Mouse (Mus musculus): Measurements from ENCODE around the gene Zc3h12c. TPM values are rescaled to one million over a fixed set of nuclear protein-coding genes. Genes with fewer than 3 reads are reported as not detected.
"Not testable (repeated sequence)": the region's sequence is repeated elsewhere in the genome, so short reads cannot be mapped to it uniquely, and the experiment has no call there.

The Zc3h12c gene
- polyA plus RNA-seq, 1 experiment from 2014 or later = 0.48 TPM

DNA sequence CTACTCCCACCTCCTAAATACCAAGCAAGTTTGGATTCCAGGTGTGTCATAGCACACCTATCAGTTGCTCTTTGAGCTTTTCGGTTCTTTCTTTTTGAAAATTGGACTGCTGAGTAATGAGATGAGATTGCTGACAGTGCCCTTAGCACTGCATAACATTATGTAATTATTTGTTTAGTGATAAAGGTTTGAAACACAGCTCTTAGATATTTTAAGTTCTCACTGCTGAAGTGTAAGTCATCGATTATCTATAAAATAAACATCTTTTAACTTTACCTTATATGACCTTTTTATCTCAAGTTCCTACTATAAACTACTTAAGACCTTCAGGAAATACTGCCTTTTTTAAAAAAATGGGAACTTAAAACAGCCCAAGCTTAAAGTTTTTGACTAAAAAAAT lies 86.4 kb downstream of the Zc3h12c start:
- no peaks in the 10 kb centered on the region for H3K4me1 ChIP-seq (replicated peaks)
- H3K9ac ChIP-seq = no peak overlapping the region
- H3K9me3 ChIP-seq (replicated peaks) = no peaks in the 10 kb centered on the region
- peaks cover 73% of the 10 kb centered on the region for H3K36me3 ChIP-seq (replicated peaks)
- 69% methylated on average over 2 of the region's 2 CpGs for WGBS (ENCODE audit: insufficient replicate concordance)
- no peak overlapping the region for H3K4me3 ChIP-seq (replicated peaks)
- no peak overlapping the region for H3K4me2 ChIP-seq
- ATAC-seq (ENCODE audit: insufficient read depth) = no peak
- H3K27me3 ChIP-seq = no peaks in the 10 kb centered on the region
- H3K27ac ChIP-seq (replicated peaks) = no peak overlapping the region

- no peak overlapping the region for H3K9ac ChIP-seq
- WGBS (ENCODE audit: insufficient replicate concordance) = 58% methylated on average over 1 of the region's 1 CpGs
- H3K27ac ChIP-seq (replicated peaks) = no peak overlapping the region
- peaks cover 74% of the 10 kb centered on the region for H3K36me3 ChIP-seq (replicated peaks)
- no peaks in the 10 kb centered on the region for H3K9me3 ChIP-seq (replicated peaks)
- H3K27me3 ChIP-seq = no peaks in the 10 kb centered on the region
- H3K4me2 ChIP-seq = no peak overlapping the region
- H3K4me3 ChIP-seq (replicated peaks) = no peak overlapping the region
- H3K4me1 ChIP-seq (replicated peaks) = no peaks in the 10 kb centered on the region
- ATAC-seq (ENCODE audit: insufficient read depth) = no peak
Measured at GRCm38 (mm10) chr9:52077692-52078091, 90.7 kb downstream of the Zc3h12c start.

GRCm38 (mm10) chr9:52076089-52076488 lies 92.3 kb downstream of the Zc3h12c start:
- Histone ChIP-seq H3K36me3 (replicated peaks) (peaks cover 76% of the 10 kb centered on the region), H3K27me3 (no peaks in the 10 kb centered on the region), H3K4me2 (no peak overlapping the region), H3K4me1 (replicated peaks) (no peaks in the 10 kb centered on the region), H3K9me3 (replicated peaks) (no peaks in the 10 kb centered on the region), H3K4me3 (replicated peaks) (no peak overlapping the region), H3K9ac (no peak overlapping the region), H3K27ac (replicated peaks) (no peak overlapping the region)
- no peak for ATAC-seq (ENCODE audit: insufficient read depth)
- 81% methylated on average over 2 of the region's 2 CpGs for WGBS (ENCODE audit: insufficient replicate concordance)

DNA sequence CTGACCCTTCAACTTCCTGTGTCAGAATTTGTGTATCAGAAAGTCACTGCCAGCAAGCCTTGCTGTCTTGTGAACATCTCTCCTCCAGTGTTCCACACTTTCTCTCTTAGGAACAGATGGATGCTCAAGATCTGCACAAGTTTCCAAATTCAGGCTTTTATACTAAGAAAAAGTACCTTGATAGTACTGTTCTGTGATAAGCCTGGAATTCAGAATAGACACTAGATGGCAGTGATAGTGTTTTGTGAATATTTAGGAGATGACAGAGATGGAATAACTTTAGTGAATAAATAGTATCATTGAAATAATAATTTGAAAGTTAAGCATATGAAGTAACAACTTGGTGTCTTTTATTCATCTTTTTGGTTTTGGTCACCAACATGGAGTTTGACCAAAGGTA lies 96.2 kb downstream of the Zc3h12c start:
- ATAC-seq (ENCODE audit: insufficient read depth) = no peak
- no peak overlapping the region for H3K9ac ChIP-seq
- H3K36me3 ChIP-seq (replicated peaks) = peaks cover 80% of the 10 kb centered on the region

GRCm38 (mm10) chr9:52071352-52071751 lies 97.0 kb downstream of the Zc3h12c start:
- H3K27ac ChIP-seq (replicated peaks); ATAC-seq (ENCODE audit: insufficient read depth); H3K4me2 ChIP-seq; H3K4me3 ChIP-seq (replicated peaks); H3K9me3 ChIP-seq (replicated peaks); H3K27me3 ChIP-seq; H3K9ac ChIP-seq; H3K4me1 ChIP-seq (replicated peaks): not testable (repeated sequence)
- peaks cover 79% of the 10 kb centered on the region for H3K36me3 ChIP-seq (replicated peaks)

More for the DNA sequence above, 96.2 kb downstream of the Zc3h12c start:
- Histone ChIP-seq H3K27me3 (no peaks in the 10 kb centered on the region), H3K9me3 (replicated peaks) (no peaks in the 10 kb centered on the region), H3K4me1 (replicated peaks) (no peaks in the 10 kb centered on the region), H3K4me3 (replicated peaks) (no peak overlapping the region), H3K4me2 (no peak overlapping the region), H3K27ac (replicated peaks) (no peak overlapping the region)

DNA sequence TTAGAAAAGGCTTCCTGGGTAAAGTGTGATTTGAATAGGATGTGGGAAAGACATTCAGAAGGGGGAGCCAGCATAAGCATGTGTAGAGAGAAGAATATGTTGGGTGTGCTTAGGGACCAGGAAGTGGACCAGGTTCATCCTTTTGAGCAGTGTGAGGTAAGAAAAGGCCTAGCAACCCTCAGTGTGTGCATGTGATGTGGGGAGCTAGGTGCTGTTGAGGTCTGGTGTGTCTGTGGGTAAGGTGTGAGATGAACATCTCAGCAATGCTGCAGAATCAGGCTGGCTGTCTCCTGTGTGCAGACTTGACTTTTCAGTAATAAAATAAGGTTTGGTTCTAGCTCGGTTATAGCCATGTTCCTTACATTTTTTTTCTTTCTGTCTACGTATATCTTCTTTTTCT lies 98.3 kb downstream of the Zc3h12c start:
- no peaks in the 10 kb centered on the region for H3K9me3 ChIP-seq (replicated peaks)
- no peaks in the 10 kb centered on the region for H3K27me3 ChIP-seq
- H3K4me1 ChIP-seq (replicated peaks) = no peaks in the 10 kb centered on the region
- no peak overlapping the region for H3K27ac ChIP-seq (replicated peaks)
- peaks cover 81% of the 10 kb centered on the region for H3K36me3 ChIP-seq (replicated peaks)
- H3K4me2 ChIP-seq = no peak overlapping the region
- 78% methylated on average over 2 of the region's 2 CpGs for WGBS (ENCODE audit: insufficient replicate concordance)
- no peak overlapping the region for H3K9ac ChIP-seq
- no peak for ATAC-seq (ENCODE audit: insufficient read depth)
- H3K4me3 ChIP-seq (replicated peaks) = no peak overlapping the region

Small RNA genes within 50 kb of the gene (microRNA-seq; reads per million reads assigned to microRNA genes)
- gene Gm27686 (not detected), gene Mir6244 (not detected)

Other genes starting within 250 kb of the Zc3h12c start
- gene Fdx1, start 205.0 kb downstream of the Zc3h12c start, polyA plus RNA-seq (2015; fragmentation: Nextera tagmentation; extraction: Ambion mirVana) = 33.8 and 34.9 TPM in 2 replicates
- 51.1 and 55.3 TPM in 2 replicates for gene Rdx, start 121.4 kb downstream of the Zc3h12c start, polyA plus RNA-seq (2015; fragmentation: Nextera tagmentation; extraction: Ambion mirVana)